Mouse (Mus musculus): ENCODE data around the gene Slc27a4. TPM values are rescaled to one million over a fixed set of nuclear protein-coding genes. Genes with fewer than 3 reads are reported as not detected.
"Not testable (repeated sequence)": the region's sequence is repeated elsewhere in the genome, so short reads cannot be mapped to it uniquely, and the experiment has no call there.

The Slc27a4 gene
- 9.7 and 12.6 TPM in 2 replicates for polyA plus RNA-seq (2015; fragmentation: Nextera tagmentation; extraction: Ambion mirVana)

DNA sequence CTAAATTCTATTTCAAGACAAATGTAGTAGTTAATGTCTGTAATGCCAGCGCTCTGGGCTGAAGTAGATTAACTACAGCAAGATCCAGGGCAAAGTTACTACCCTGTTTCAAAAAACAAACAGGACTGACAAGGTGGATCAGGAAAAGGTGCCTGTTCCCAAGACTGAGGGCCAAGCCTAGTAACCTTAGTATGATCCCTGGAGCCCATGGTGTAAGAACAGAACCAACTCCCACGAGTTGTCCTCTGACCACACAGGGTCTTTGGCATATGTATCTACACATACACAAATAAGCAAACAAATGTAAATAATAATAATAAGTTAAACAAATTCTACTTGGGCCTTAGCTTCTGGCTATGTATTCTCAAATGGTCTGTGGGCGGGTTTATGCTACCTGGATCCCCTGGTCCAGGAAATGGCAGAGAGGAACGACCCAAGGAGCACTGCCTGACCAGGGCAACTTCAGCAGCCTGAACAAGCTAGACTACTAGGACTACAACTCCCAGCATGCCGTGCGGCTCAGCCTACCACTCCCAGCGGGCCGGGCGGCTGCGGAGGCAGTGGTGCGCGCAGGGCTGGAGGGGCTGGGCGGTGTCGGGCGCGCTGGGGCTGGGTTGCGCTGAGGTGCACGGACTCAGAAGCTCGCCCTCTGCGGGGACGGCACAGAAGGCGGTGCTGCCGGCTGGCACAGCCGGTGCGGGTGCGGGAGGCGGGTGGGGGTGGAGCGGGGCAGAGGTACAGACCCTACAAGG is at the start of gene Slc27a4:
Slc27a4 (plus strand) TSS at position 560 of the 752 bp plus-strand sequence.
- H3K9ac ChIP-seq = peak within 1 kb of the TSS; percentile 84
- ATAC-seq (replicated peaks; ENCODE audit: insufficient number of reproducible peaks, insufficient read depth, low FRiP score, low read depth) = peak; percentile 97
- H3K9me3 ChIP-seq (replicated peaks) = no peaks in the 10 kb centered on the region
- H3K27me3 ChIP-seq = 0 out of 2 replicates have a peak, but pooled peaks cover 3% of the 10 kb centered on the region
- H3K4me3 ChIP-seq = peak within 1 kb of the TSS; percentile 79
- peaks cover 14% of the 10 kb centered on the region for H3K4me1 ChIP-seq (replicated peaks)
- H3K27ac ChIP-seq = peak within 1 kb of the TSS; percentile 82
- H3K4me2 ChIP-seq = peak within 1 kb of the TSS; percentile 86
- WGBS = 4% methylated on average over 28 of the region's 28 CpGs
- peaks cover 24% of the 10 kb centered on the region for H3K36me3 ChIP-seq

DNA sequence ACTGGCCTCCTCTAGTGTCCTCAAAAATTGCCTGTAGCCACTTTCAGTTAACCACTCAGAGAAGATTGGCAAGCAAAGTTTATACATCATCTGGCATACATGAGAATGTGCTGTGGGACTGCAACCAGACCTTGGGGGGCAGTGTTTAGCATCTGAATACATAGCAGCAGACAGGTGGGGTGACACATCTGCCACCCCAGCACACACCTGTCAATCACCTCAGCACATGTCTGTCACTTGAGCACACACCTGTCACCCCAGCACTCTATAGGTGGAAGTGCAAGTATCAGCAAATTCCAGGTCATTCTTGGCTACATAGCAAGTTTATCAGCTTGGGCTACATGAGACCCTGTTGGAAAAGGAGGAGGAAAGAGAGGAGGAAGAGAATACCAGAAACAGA is 46.7 kb upstream of the Slc27a4 start:
- Histone ChIP-seq H3K27ac (no peak overlapping the region), H3K27me3 (peaks cover 27% of the 10 kb centered on the region), H3K9me3 (replicated peaks) (no peaks in the 10 kb centered on the region), H3K4me2 (no peak overlapping the region), H3K9ac (no peak overlapping the region), H3K36me3 (no peaks in the 10 kb centered on the region), H3K4me3 (no peak overlapping the region), H3K4me1 (replicated peaks) (peaks cover 4% of the 10 kb centered on the region)
- ATAC-seq (replicated peaks; ENCODE audit: insufficient number of reproducible peaks, insufficient read depth, low FRiP score, low read depth) = no peak

DNA sequence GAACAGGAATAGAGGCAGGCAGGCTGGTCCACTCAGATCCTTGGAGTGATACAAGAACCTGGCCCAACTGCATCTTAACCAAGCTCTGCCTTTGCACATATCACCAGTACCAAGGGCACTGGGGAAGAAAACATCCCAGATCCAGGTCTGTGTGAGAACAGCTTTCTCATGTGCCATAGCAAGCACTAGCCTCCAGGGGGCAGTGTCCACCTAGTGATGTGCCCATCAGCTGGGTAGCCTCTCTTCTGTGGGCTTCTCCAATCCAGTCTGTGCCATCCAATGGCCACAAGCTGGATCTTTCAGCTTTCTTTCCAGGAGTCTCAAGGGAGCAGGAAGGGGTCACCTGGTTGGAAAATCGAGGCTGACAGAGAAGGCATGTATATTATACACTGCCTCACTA is 37.6 kb upstream of the Slc27a4 start:
- Histone ChIP-seq H3K4me1 (replicated peaks) (no peaks in the 10 kb centered on the region), H3K9me3 (replicated peaks) (no peaks in the 10 kb centered on the region), H3K27ac (no peak overlapping the region), H3K4me2 (no peak overlapping the region), H3K27me3 (peaks cover 4% of the 10 kb centered on the region; the same call in 1 of the 2 replicates), H3K9ac (no peak overlapping the region), H3K4me3 (no peak overlapping the region), H3K36me3 (no peaks in the 10 kb centered on the region)
- 5% methylated on average over 1 of the region's 1 CpGs for WGBS
- no peak for ATAC-seq (replicated peaks; ENCODE audit: insufficient number of reproducible peaks, insufficient read depth, low FRiP score, low read depth)

DNA sequence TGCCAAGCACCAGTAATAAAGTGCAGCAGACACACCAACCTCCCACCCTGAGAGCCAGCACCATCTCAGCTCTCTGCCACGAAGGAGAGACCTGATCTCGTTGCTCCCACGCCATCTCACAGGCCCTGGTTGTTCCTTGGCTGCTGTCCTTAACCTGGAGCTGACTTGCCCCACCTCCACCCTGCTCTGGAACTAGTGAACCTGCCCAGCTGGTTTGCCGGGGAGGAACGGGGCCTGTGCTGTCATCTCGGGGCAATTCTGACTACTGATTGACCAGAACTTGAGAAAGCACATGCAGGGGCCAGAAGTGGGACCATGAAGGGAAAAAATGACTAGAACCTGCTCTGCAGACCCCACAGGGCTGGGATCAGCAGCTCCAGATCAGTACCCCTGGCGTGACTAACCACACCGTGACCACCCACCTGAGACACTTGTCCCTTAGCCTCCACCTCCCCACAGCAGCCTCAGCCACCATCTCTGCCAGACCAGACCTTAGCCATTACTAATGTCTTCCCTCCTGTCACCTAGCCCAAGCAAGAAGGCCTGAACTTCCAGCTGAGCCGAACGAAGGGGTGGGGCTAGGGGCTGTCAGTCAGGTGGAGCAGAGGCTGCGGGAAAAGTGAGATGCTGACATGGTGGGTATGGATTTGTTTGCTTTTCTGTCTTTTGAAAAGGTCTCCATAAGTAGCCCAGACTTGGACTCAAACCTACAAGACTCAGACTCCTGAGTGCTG is 34.3 kb upstream of the Slc27a4 start:
- Histone ChIP-seq H3K4me3 (no peak overlapping the region), H3K4me2 (no peak overlapping the region), H3K4me1 (replicated peaks) (no peaks in the 10 kb centered on the region), H3K27me3 (no peaks in the 10 kb centered on the region), H3K36me3 (no peaks in the 10 kb centered on the region), H3K9me3 (replicated peaks) (no peaks in the 10 kb centered on the region), H3K9ac (no peak overlapping the region), H3K27ac (no peak overlapping the region)
- 57% methylated on average over 11 of the region's 11 CpGs for WGBS
- no peak for ATAC-seq (replicated peaks; ENCODE audit: insufficient number of reproducible peaks, insufficient read depth, low FRiP score, low read depth)

DNA sequence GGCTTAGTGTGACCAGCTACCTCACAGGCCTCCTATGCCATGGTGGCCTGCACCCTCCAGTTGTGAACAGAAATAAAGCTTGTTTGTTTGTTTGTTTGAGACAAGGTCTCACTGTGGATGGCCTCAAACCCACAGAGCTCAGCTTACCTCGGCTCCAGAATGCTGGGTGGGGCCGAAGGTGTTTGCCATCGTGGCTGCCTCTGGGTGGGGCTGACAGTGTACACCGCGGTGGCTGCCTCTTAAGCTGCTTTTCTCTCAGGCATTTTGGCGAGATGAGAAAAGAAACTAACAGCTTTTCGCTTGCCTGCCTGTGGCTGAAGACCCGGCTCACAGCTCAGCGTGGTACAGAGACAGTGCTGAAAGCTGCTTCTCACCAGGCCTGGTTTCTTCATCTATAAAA is 33.5 kb upstream of the Slc27a4 start:
- 54% methylated on average over 9 of the region's 9 CpGs for WGBS

DNA sequence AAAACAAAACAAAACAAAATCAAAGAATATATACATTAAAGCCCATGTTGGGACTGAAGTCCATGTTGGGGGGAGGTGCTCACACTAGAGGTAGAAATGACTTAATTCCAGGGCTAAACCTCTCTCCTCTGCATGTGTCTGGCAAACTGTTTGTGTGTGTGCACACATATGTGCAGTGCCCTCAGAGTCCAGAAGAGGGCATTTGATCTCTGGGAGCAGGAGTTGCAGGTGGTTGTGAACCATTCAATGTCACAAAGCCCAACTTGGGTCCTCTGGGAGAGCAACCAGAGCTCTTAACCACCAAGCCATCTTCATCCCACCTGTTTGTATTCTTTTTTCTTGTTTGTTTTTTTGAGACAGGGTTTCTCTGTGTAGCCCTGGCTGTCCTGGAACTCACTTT is 32.3 kb upstream of the Slc27a4 start:
- no peak overlapping the region for H3K4me3 ChIP-seq
- no peak overlapping the region for H3K27ac ChIP-seq
- no peak overlapping the region for H3K9ac ChIP-seq
- no peak overlapping the region for H3K4me2 ChIP-seq
- H3K9me3 ChIP-seq (replicated peaks) = no peaks in the 10 kb centered on the region
- H3K27me3 ChIP-seq = no peaks in the 10 kb centered on the region
- ATAC-seq (replicated peaks; ENCODE audit: insufficient number of reproducible peaks, insufficient read depth, low FRiP score, low read depth) = no peak
- no peaks in the 10 kb centered on the region for H3K36me3 ChIP-seq
- H3K4me1 ChIP-seq (replicated peaks) = peaks cover 6% of the 10 kb centered on the region

More for the DNA sequence above, 33.5 kb upstream of the Slc27a4 start:
- Histone ChIP-seq H3K9ac (no peak overlapping the region), H3K4me2 (no peak overlapping the region), H3K36me3 (no peaks in the 10 kb centered on the region), H3K4me1 (replicated peaks) (peaks cover 5% of the 10 kb centered on the region), H3K4me3 (no peak overlapping the region), H3K27me3 (no peaks in the 10 kb centered on the region), H3K9me3 (replicated peaks) (no peaks in the 10 kb centered on the region), H3K27ac (no peak overlapping the region)
- ATAC-seq (replicated peaks; ENCODE audit: insufficient number of reproducible peaks, insufficient read depth, low FRiP score, low read depth) = no peak

DNA sequence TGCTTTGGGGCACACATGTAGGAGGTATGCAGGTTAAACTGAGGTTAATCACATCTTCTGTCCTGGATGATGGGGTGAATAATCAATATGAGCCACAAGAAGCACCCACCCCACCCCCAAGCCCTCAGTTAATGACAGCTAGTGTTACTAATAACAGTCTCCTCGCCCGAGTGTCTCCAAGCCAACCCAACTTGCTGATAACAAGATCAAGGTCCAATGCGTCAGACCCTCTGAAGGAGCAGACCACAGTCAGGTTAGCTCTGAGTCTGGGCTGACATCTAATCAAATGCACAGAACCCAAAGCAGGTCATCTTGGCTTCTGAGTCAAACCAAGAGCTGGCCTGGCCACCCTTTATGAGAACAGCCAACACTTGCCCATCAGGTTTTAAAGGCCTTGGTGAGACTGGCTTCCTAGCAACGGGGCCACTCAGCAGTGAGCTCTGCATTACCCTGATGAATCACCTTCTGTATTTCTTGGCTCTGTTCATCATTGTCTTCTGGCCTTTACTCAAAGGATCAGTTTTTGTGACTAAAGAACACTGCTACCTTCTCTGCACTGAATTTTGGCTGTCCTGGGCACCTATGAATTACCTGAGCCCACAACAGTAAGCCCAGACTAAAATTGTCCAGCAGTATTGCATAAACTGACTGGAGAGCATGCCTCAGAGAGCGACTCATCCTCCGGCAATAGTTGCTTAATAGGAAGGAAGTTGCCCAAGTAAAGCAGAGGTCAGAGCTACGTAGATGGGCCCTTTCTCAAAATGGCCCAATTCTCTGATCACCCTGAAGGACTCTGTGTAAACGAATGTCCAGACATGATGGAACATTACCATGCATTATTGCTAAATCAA is 30.6 kb upstream of the Slc27a4 start:
- H3K27ac ChIP-seq = no peak overlapping the region
- 62% methylated on average over 8 of the region's 8 CpGs for WGBS

DNA sequence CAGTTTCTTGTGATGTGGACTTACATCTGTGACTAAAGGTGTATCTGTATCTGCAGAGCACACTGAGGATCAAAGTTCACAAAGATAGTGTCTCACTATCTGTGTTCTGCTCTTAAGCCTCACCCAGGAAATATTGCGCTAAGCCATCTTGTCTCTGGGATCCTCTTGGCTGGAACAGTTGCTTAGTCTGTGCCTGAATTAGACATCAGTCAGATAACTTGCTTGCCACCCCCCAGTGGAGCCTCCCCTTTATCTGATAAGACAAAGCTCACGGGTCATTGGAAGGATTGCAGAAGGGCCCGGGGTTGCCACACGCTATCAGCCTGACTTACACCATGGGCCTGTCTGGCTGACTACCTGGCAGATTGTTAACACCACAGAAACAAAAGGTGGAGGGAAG is 29.1 kb upstream of the Slc27a4 start:
- H3K9me3 ChIP-seq (replicated peaks) = no peaks in the 10 kb centered on the region

More for the DNA sequence above, 30.6 kb upstream of the Slc27a4 start:
- no peak overlapping the region for H3K4me2 ChIP-seq
- no peaks in the 10 kb centered on the region for H3K9me3 ChIP-seq (replicated peaks)
- H3K36me3 ChIP-seq = peaks cover 4% of the 10 kb centered on the region
- no peak overlapping the region for H3K4me3 ChIP-seq
- no peaks in the 10 kb centered on the region for H3K27me3 ChIP-seq
- ATAC-seq (replicated peaks; ENCODE audit: insufficient number of reproducible peaks, insufficient read depth, low FRiP score, low read depth) = no peak
- H3K4me1 ChIP-seq (replicated peaks) = peaks cover 6% of the 10 kb centered on the region
- no peak overlapping the region for H3K9ac ChIP-seq

DNA sequence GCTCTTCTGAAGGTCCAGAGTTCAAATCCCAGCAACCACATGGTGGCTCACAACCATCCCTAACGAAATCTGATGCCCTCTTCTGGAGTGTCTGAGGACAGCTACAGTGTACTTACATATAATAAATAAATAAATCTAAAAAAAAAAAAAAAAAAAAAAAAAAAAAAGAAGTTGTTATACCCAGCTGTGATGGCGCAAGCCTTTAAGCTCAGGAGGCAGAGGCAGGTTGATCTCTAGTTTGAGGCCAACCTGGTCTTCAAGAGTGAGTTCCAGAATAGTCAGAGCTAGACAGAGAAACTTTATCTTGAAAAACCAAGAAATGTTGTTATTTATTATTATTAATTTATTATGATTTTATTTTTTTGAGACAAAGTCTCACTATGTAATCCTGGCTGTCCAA is 21.2 kb upstream of the Slc27a4 start:
- H3K9ac ChIP-seq; H3K4me1 ChIP-seq (replicated peaks); H3K4me3 ChIP-seq; H3K27ac ChIP-seq; ATAC-seq (replicated peaks; ENCODE audit: insufficient number of reproducible peaks, insufficient read depth, low FRiP score, low read depth); H3K9me3 ChIP-seq (replicated peaks); H3K27me3 ChIP-seq; H3K4me2 ChIP-seq: not testable (repeated sequence)
- 90% methylated on average over 2 of the region's 2 CpGs for WGBS
- H3K36me3 ChIP-seq = peaks cover 84% of the 10 kb centered on the region

More for the DNA sequence above, 29.1 kb upstream of the Slc27a4 start:
- H3K4me2 ChIP-seq = no peak overlapping the region
- peaks cover 6% of the 10 kb centered on the region for H3K4me1 ChIP-seq (replicated peaks)
- H3K27ac ChIP-seq = no peak overlapping the region
- H3K36me3 ChIP-seq = peaks cover 17% of the 10 kb centered on the region
- H3K4me3 ChIP-seq = no peak overlapping the region
- H3K27me3 ChIP-seq = no peaks in the 10 kb centered on the region
- H3K9ac ChIP-seq = no peak overlapping the region
- no peak for ATAC-seq (replicated peaks; ENCODE audit: insufficient number of reproducible peaks, insufficient read depth, low FRiP score, low read depth)
- whole genome bisulfite sequencing = 51% methylated on average over 4 of the region's 4 CpGs

DNA sequence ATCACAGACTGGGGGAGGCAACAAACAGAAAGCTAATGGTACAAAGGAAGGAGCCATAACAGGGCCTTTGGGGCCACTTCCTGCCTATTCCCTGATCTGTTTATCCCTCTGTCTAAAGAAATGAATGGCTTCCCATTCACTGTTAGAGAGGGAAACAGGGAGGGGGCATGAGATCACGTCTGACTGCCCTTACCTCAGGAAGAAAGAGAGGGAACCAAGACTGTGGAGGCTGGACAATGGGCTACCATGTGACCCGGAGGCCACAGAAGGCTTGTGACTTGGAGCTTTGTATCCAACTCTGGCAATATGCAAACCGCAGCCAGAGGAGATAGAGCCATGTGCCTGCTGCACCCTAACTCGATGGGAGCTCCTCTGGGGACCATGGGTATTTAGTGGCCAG is 18.1 kb upstream of the Slc27a4 start:
- 62% methylated on average over 4 of the region's 4 CpGs for WGBS
- peaks cover 58% of the 10 kb centered on the region for H3K36me3 ChIP-seq

More for the DNA sequence above, 18.1 kb upstream of the Slc27a4 start:
- Histone ChIP-seq H3K27me3 (no peaks in the 10 kb centered on the region), H3K9ac (no peak overlapping the region), H3K9me3 (replicated peaks) (no peaks in the 10 kb centered on the region), H3K4me3 (no peak overlapping the region), H3K4me1 (replicated peaks) (peaks cover 19% of the 10 kb centered on the region), H3K4me2 (no peak overlapping the region), H3K27ac (no peak overlapping the region)
- no peak for ATAC-seq (replicated peaks; ENCODE audit: insufficient number of reproducible peaks, insufficient read depth, low FRiP score, low read depth)

All from heart, embryonic 15.5 days (tissue).